Mouse (Mus musculus): ENCODE results near the gene Flt1. TPM values are rescaled to one million over a fixed set of nuclear protein-coding genes. Genes with fewer than 3 reads are reported as not detected.

The Flt1 gene
- polyA plus RNA-seq, 1 experiment from 2014 or later: 19.4 TPM

DNA sequence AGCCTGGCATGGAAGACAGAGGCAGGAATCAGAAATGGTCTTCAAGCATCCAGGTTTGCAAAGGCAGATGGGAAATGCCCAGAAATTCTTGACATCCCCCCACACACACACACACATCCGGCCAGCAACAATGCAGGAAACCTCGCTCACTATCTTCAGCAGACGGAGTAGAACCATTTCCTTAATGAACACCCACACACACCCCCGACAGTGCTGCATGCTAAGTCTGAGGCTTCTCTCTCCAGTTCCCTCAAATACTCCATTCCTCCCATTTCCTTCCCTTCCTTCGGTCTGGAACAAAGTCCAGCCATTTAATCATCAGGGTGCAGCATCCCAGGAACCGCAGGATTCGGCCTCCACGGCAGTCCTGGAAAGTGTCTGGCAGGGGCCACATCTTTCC is 4.4 kb downstream of the Flt1 start:
- ATAC-seq (replicated peaks; ENCODE audit: low FRiP score): no peak
- 20% methylated on average over 8 of the region's 8 CpGs for WGBS
- Histone ChIP-seq H3K9me3 (replicated peaks) (no peaks in the 10 kb centered on the region), H3K4me1 (peaks cover 21% of the 10 kb centered on the region), H3K4me3 (replicated peaks) (no peak overlapping the region), H3K27me3 (peaks cover 96% of the 10 kb centered on the region), H3K9ac (no peak overlapping the region), H3K4me2 (peak overlapping the region; percentile 19; the same call in 1 of the 2 replicates), H3K27ac (0 out of 2 replicates have a peak overlapping the region, but pooled peaks have one; percentile 39), H3K36me3 (no peaks in the 10 kb centered on the region)

DNA sequence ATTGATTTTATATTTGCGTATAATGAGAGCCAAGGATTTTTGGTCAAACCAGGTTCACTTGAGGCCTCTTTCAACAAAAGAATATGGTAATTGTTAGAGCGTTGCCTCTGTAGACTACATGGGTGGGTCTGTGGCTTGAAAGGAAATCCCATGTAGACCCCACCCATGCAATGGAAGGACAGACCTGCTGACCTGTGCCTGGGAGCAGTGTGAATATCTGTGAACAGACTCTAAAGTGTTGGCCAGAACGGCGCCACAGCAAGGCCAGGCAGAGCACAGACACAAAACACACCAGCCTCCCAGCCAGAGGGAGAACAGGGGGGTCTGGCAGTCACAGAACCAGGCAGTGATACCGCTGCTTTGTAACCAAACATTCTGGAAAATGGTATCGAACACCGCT is 7.5 kb downstream of the Flt1 start:
- Histone ChIP-seq H3K4me3 (replicated peaks) (no peak overlapping the region), H3K27me3 (peaks cover 75% of the 10 kb centered on the region)

GRCm38 (mm10) chr5:147716697-147717217 is 9.1 kb downstream of the Flt1 start:
- Histone ChIP-seq H3K9me3 (replicated peaks) (no peaks in the 10 kb centered on the region), H3K27ac (no peak overlapping the region), H3K4me2 (no peak overlapping the region), H3K9ac (no peak overlapping the region), H3K4me3 (replicated peaks) (no peak overlapping the region), H3K4me1 (0 out of 2 replicates have a peak, but pooled peaks cover 5% of the 10 kb centered on the region), H3K27me3 (peaks cover 71% of the 10 kb centered on the region), H3K36me3 (no peaks in the 10 kb centered on the region)
- 0 out of 2 replicates have a peak, but pooled peaks have one; percentile 12 for ATAC-seq (replicated peaks; ENCODE audit: low FRiP score)
- WGBS: 67% methylated on average over 15 of the region's 15 CpGs

More for the DNA sequence above, 7.5 kb downstream of the Flt1 start:
- no peak for ATAC-seq (replicated peaks; ENCODE audit: low FRiP score)
- no peak overlapping the region for H3K9ac ChIP-seq
- 0 out of 2 replicates have a peak, but pooled peaks cover 5% of the 10 kb centered on the region for H3K4me1 ChIP-seq
- WGBS: 86% methylated on average over 7 of the region's 7 CpGs
- H3K4me2 ChIP-seq: no peak overlapping the region
- no peak overlapping the region for H3K27ac ChIP-seq
- no peaks in the 10 kb centered on the region for H3K9me3 ChIP-seq (replicated peaks)
- H3K36me3 ChIP-seq: no peaks in the 10 kb centered on the region

DNA sequence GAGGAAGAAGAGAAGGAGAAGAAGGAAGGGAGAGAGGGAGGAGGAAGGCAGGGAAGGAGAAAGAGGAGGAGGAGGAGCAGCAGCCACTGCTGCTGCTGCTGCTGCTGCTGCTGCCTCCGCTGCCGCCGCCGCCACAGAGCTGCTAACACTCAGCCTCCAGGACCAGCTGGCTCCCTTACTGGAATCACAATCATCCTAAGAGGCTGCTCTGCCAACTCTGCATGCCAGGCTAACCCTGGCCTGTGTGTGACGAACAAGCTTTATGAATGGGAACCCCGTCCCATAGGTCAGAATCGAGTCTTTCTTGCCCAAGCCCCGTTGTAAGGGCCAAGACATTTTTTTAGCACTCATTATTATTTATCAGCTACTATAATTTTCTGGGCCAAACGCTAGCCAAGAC is 9.5 kb downstream of the Flt1 start:
- 84% methylated on average over 9 of the region's 9 CpGs for WGBS
- Histone ChIP-seq H3K36me3 (no peaks in the 10 kb centered on the region), H3K27me3 (peaks cover 66% of the 10 kb centered on the region), H3K27ac (no peak overlapping the region), H3K4me2 (no peak overlapping the region), H3K4me1 (0 out of 2 replicates have a peak, but pooled peaks cover 5% of the 10 kb centered on the region), H3K4me3 (replicated peaks) (no peak overlapping the region), H3K9me3 (replicated peaks) (no peaks in the 10 kb centered on the region), H3K9ac (no peak overlapping the region)
- ATAC-seq (replicated peaks; ENCODE audit: low FRiP score): no peak

DNA sequence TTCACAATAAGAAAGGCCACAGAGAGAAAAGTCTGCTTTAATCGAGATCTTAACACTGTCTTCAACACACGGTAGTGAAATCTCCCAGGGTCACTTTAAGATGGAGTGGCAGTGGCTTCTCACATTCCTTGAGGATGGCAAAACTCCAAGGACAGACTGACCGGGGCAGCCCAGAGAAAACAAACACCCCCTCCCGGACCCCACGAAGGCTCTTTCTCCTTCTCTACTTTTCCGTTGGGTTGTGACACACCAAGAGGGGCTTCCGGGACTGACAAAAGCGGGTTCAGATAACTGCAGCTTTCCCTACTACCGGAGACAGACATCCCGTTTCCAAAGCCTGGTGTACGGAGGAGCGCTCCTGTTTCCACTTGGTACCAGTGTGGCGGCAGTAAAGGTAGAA is 10.4 kb downstream of the Flt1 start:
- H3K27me3 ChIP-seq: peaks cover 59% of the 10 kb centered on the region
- H3K4me2 ChIP-seq: no peak overlapping the region
- no peak for ATAC-seq (replicated peaks; ENCODE audit: low FRiP score)
- H3K9ac ChIP-seq: no peak overlapping the region
- H3K4me3 ChIP-seq (replicated peaks): no peak overlapping the region
- H3K9me3 ChIP-seq (replicated peaks): no peaks in the 10 kb centered on the region
- H3K27ac ChIP-seq: no peak overlapping the region
- 0 out of 2 replicates have a peak, but pooled peaks cover 5% of the 10 kb centered on the region for H3K4me1 ChIP-seq
- WGBS: 59% methylated on average over 13 of the region's 13 CpGs
- H3K36me3 ChIP-seq: no peaks in the 10 kb centered on the region

DNA sequence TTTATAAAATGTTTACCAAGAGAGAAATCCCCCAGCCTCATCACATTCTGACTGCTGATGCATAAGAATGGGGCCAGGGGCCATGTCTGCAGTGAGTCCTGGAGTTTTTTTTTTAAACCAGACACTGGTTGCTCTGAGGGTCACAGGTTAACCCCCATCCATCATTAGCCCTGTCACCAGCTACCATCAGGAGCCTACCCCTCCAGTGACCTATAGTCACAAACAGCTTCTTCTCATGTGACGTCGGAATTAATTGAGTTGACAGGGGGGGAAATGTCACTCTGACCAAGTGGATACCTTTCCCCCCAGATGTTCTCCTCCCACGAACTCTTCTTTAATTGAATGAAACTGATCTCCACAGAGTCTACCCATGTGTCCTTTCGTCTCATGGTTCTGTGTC is 17.3 kb downstream of the Flt1 start:
- peak; percentile 70 for ATAC-seq (replicated peaks; ENCODE audit: low FRiP score)
- H3K36me3 ChIP-seq: no peaks in the 10 kb centered on the region
- no peak overlapping the region for H3K4me2 ChIP-seq
- no peak overlapping the region for H3K9ac ChIP-seq
- no peak overlapping the region for H3K27ac ChIP-seq
- no peak overlapping the region for H3K4me3 ChIP-seq (replicated peaks)
- no peaks in the 10 kb centered on the region for H3K9me3 ChIP-seq (replicated peaks)
- H3K4me1 ChIP-seq: 0 out of 2 replicates have a peak, but pooled peaks cover 11% of the 10 kb centered on the region
- H3K27me3 ChIP-seq: peaks cover 20% of the 10 kb centered on the region
- 23% methylated on average over 4 of the region's 4 CpGs for WGBS

DNA sequence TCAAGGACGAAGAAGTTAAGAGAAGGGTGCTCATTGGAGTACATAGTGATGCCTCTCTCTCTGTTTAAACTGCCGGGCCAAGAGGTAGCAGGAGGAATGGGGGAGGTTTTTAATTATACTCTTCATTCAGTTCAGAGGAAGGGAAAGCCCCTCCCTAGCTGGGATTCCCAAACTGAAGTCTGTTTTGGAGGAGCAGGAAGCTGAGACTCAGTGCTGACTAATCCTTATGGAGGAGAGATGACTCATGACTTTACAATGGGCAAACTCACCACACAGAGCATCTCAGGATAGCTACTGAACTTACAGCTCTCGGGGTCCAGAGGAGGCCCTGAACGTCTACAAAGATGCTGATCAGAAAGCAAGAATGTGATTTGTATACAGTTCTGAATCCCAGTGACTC is 18.3 kb downstream of the Flt1 start:
- no peak for ATAC-seq (replicated peaks; ENCODE audit: low FRiP score)
- WGBS: 34% methylated on average over 4 of the region's 4 CpGs
- Histone ChIP-seq H3K9me3 (replicated peaks) (no peaks in the 10 kb centered on the region), H3K4me1 (0 out of 2 replicates have a peak, but pooled peaks cover 11% of the 10 kb centered on the region), H3K9ac (no peak overlapping the region), H3K27ac (no peak overlapping the region), H3K27me3 (peaks cover 23% of the 10 kb centered on the region), H3K4me3 (replicated peaks) (no peak overlapping the region), H3K36me3 (no peaks in the 10 kb centered on the region), H3K4me2 (no peak overlapping the region)

GRCm38 (mm10) chr5:147704890-147705289 is 20.9 kb downstream of the Flt1 start:
- no peak for ATAC-seq (replicated peaks; ENCODE audit: low FRiP score)
- 59% methylated on average over 4 of the region's 4 CpGs for WGBS
- H3K4me2 ChIP-seq: no peak overlapping the region

DNA sequence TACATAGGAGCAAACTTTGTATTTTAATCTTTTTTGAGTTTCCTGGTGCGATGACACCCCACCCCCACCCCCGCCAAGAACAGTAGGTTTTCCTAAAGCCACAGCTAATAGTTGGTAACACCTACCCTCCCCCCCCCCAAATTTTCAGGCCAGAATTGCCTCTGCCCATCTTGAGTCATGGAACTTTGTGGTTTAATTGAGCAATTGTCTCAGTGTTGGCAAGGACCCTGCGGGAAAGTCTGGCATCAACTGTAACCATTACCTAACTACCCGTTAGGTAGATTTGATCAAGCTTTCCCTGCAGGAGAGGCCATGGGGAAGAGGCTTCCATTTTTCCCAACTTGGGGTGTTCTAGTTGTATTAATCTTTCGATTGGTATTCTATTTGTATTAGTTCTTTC is 23.4 kb downstream of the Flt1 start:
- no peak overlapping the region for H3K9ac ChIP-seq
- no peaks in the 10 kb centered on the region for H3K36me3 ChIP-seq
- WGBS: 81% methylated on average over 5 of the region's 5 CpGs
- H3K27me3 ChIP-seq: peaks cover 26% of the 10 kb centered on the region
- no peaks in the 10 kb centered on the region for H3K9me3 ChIP-seq (replicated peaks)
- no peak for ATAC-seq (replicated peaks; ENCODE audit: low FRiP score)
- H3K4me3 ChIP-seq (replicated peaks): no peak overlapping the region
- no peak overlapping the region for H3K27ac ChIP-seq
- no peak overlapping the region for H3K4me2 ChIP-seq
- peaks cover 8% of the 10 kb centered on the region; the same call in 1 of the 2 replicates for H3K4me1 ChIP-seq

More at GRCm38 (mm10) chr5:147704890-147705289, 20.9 kb downstream of the Flt1 start:
- Histone ChIP-seq H3K27me3 (peaks cover 15% of the 10 kb centered on the region), H3K36me3 (no peaks in the 10 kb centered on the region), H3K27ac (no peak overlapping the region), H3K4me3 (replicated peaks) (no peak overlapping the region), H3K9ac (no peak overlapping the region), H3K4me1 (0 out of 2 replicates have a peak, but pooled peaks cover 11% of the 10 kb centered on the region), H3K9me3 (replicated peaks) (no peaks in the 10 kb centered on the region)

DNA sequence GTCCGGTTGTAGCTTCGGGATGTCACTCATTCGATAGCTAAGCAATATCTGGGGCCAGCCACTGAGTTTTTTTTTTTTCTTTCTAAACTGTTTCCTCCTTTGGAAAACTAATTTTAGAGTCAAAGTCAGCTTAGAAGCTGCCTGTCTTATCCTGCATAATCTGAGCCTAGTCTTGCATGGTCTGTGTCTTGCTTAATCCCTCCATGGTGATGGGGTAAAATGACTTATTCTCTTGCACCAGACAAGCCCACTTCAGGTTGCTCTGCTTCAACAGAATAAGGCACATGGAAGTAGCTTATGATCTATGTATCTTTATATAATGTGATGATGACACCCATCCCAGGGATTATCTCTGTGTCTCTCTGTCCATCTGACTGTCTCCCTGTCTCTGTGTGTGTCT is 24.8 kb downstream of the Flt1 start:
- Histone ChIP-seq H3K4me1 (peaks cover 4% of the 10 kb centered on the region; the same call in 1 of the 2 replicates), H3K4me2 (no peak overlapping the region), H3K27ac (no peak overlapping the region), H3K9me3 (replicated peaks) (no peaks in the 10 kb centered on the region), H3K27me3 (peaks cover 37% of the 10 kb centered on the region), H3K4me3 (replicated peaks) (no peak overlapping the region), H3K36me3 (no peaks in the 10 kb centered on the region), H3K9ac (no peak overlapping the region)
- no peak for ATAC-seq (replicated peaks; ENCODE audit: low FRiP score)
- 94% methylated on average over 3 of the region's 3 CpGs for WGBS

- Histone ChIP-seq H3K27ac (no peak overlapping the region), H3K4me2 (peak overlapping the region; percentile 43)
Measured at GRCm38 (mm10) chr5:147698044-147698443, 27.8 kb downstream of the Flt1 start.

GRCm38 (mm10) chr5:147697165-147697564 is 28.6 kb downstream of the Flt1 start:
- Histone ChIP-seq H3K9ac (no peak overlapping the region), H3K27me3 (peaks cover 24% of the 10 kb centered on the region), H3K27ac (no peak overlapping the region), H3K4me1 (peaks cover 4% of the 10 kb centered on the region; the same call in 1 of the 2 replicates), H3K36me3 (no peaks in the 10 kb centered on the region; the same call in 1 of the 2 replicates), H3K4me3 (replicated peaks) (no peak overlapping the region), H3K9me3 (replicated peaks) (no peaks in the 10 kb centered on the region), H3K4me2 (peak overlapping the region; percentile 43; the same call in 1 of the 2 replicates)
- no peak for ATAC-seq (replicated peaks; ENCODE audit: low FRiP score)
- 14% methylated on average over 5 of the region's 5 CpGs for WGBS

More at GRCm38 (mm10) chr5:147698044-147698443, 27.8 kb downstream of the Flt1 start:
- Histone ChIP-seq H3K9me3 (replicated peaks) (no peaks in the 10 kb centered on the region), H3K4me3 (replicated peaks) (peak overlapping the region; percentile 14; the same call in 1 of the 2 replicates), H3K4me1 (peaks cover 4% of the 10 kb centered on the region; the same call in 1 of the 2 replicates), H3K36me3 (no peaks in the 10 kb centered on the region; the same call in 1 of the 2 replicates), H3K9ac (no peak overlapping the region), H3K27me3 (peaks cover 28% of the 10 kb centered on the region)
- ATAC-seq (replicated peaks; ENCODE audit: low FRiP score): no peak
- 35% methylated on average over 13 of the region's 13 CpGs for WGBS

Measured in kidney, embryonic 15.5 days (tissue).